Mouse (Mus musculus) E14TG2a.4 (cell line): Measurements from ENCODE around the gene Snx21.

Experiments used
- H3K27me3 ChIP-seq: 2 replicates; pipeline ENCODE4 v1.6.1; 2014; ENCODE audit warnings: low read length, control low read depth; ENCODE audit not compliant: insufficient read depth
- H3K36me3 ChIP-seq: 2 replicates; pipeline ENCODE4 v1.6.1; 2014; ENCODE audit warnings: low read length, control low read depth; ENCODE audit not compliant: insufficient read depth
- H3K4me1 ChIP-seq: replicated peaks from 2 replicates; pipeline ENCODE4 v1.6.1; 2014; ENCODE audit warnings: low read depth, low read length, control low read depth
- H3K4me3 ChIP-seq: replicated peaks from 2 replicates; pipeline ENCODE4 v1.5.1; 2014; ENCODE audit warnings: mild to moderate bottlenecking, low read length
- H3K9me3 ChIP-seq: 2 replicates; pipeline ENCODE4 v1.6.1; 2014; ENCODE audit warnings: low read length, control low read depth
- CTCF ChIP-seq: conservative IDR thresholded peaks from 2 replicates; pipeline ENCODE4 v1.5.1; 2014; ENCODE audit warnings: low read length
- NANOG ChIP-seq: IDR thresholded peaks from 2 replicates; pipeline ENCODE4 v1.6.1; 2014; ENCODE audit warnings: borderline replicate concordance, low read length, mixed read lengths
- POU5F1 ChIP-seq: IDR thresholded peaks from 2 replicates; pipeline ENCODE4 v1.6.1; 2014; ENCODE audit warnings: low read length, borderline replicate concordance

The Snx21 gene

DNA sequence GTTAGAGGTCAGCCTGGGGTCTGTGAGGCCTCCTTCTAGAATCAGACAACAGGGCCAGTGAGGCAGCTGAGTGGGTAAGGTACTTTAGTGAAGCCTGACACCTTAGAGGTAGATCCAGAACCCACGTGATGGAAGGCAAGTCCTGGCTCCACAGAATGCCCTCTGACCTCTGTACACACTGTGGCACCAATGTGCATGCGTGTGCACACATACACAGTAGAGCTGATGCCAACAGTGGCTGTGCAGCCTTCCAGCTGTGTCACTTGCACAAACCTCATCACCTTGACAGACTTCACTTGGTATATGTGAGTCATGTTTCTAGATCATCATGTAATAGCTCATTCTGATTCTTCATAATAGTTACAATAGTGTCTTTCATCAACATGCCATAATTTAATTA is 33.2 kb upstream of the Snx21 start:
- TF ChIP-seq NANOG, result no peak
- TF ChIP-seq CTCF, result no peak
- no peak for TF ChIP-seq POU5F1
- Histone ChIP-seq H3K27me3 (no peaks in the 10 kb centered on the region), H3K36me3 (peaks cover 100% of the 10 kb centered on the region), H3K4me3 (no peak overlapping the region), H3K4me1 (peaks cover 34% of the 10 kb centered on the region), H3K9me3 (no peaks in the 10 kb centered on the region)

- peaks cover 100% of the 10 kb centered on the region for H3K36me3 ChIP-seq
- H3K4me1 ChIP-seq, result peaks cover 31% of the 10 kb centered on the region
- no peaks in the 10 kb centered on the region for H3K27me3 ChIP-seq
- no peaks in the 10 kb centered on the region for H3K9me3 ChIP-seq
- TF ChIP-seq POU5F1, result no peak
- TF ChIP-seq NANOG, result no peak
- no peak for TF ChIP-seq CTCF
- H3K4me3 ChIP-seq, result no peak overlapping the region
Observed at GRCm38 (mm10) chr2:164754105-164754504, 31.5 kb upstream of the Snx21 start.

DNA sequence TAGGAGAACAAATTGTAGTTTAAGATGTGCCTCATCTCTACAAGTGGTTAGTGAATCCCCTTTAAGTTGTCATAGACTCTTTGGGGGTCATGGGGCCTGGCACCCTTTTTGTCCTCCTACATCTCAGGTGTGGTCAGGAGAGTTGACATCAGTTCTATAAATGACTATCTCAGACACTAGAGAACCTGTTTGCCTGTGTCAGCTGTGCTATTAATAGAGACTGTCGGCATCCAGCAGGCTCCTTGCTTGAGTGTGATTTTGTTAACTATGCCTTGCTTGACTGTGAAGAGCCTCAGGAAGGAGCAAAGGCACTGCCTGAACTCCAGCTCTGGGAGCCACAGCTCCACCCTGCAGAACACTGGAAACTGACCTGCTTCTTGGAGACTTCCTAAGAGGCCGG is 30.8 kb upstream of the Snx21 start:
- Histone ChIP-seq H3K36me3 (peaks cover 100% of the 10 kb centered on the region), H3K27me3 (no peaks in the 10 kb centered on the region), H3K4me1 (peaks cover 31% of the 10 kb centered on the region), H3K4me3 (no peak overlapping the region), H3K9me3 (no peaks in the 10 kb centered on the region)
- TF ChIP-seq NANOG (no peak), CTCF (no peak), POU5F1 (no peak)

GRCm38 (mm10) chr2:164757841-164758240 is 27.8 kb upstream of the Snx21 start:
- no peak overlapping the region for H3K4me3 ChIP-seq
- TF ChIP-seq POU5F1 (no peak), CTCF (no peak), NANOG (no peak)

DNA sequence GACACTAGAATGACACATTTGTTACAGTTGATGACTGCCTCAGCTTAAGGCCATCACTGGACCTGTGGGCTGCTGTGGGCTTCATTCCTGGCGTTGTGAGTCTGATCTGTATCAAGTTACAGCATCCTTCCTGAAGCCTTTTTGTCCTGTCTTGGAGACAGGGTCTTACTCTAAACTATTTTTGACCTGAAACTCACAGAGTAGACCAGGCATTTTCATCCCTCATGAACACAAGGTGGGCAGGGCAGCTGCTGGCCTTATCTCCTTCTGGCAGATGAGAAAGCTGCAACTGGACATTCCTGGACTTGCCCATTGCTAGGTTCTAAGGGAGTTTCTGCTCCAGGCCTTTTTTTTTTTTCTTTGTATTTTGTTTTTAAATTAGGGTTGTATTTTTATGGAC is 26.9 kb upstream of the Snx21 start:
- Histone ChIP-seq H3K36me3 (peaks cover 100% of the 10 kb centered on the region), H3K4me3 (no peak overlapping the region), H3K4me1 (peaks cover 60% of the 10 kb centered on the region), H3K9me3 (no peaks in the 10 kb centered on the region), H3K27me3 (no peaks in the 10 kb centered on the region)
- TF ChIP-seq POU5F1 (no peak), NANOG (no peak), CTCF (no peak)

More at GRCm38 (mm10) chr2:164757841-164758240, 27.8 kb upstream of the Snx21 start:
- peaks cover 100% of the 10 kb centered on the region for H3K36me3 ChIP-seq
- H3K4me1 ChIP-seq, result peaks cover 52% of the 10 kb centered on the region
- no peaks in the 10 kb centered on the region for H3K9me3 ChIP-seq
- H3K27me3 ChIP-seq, result no peaks in the 10 kb centered on the region

DNA sequence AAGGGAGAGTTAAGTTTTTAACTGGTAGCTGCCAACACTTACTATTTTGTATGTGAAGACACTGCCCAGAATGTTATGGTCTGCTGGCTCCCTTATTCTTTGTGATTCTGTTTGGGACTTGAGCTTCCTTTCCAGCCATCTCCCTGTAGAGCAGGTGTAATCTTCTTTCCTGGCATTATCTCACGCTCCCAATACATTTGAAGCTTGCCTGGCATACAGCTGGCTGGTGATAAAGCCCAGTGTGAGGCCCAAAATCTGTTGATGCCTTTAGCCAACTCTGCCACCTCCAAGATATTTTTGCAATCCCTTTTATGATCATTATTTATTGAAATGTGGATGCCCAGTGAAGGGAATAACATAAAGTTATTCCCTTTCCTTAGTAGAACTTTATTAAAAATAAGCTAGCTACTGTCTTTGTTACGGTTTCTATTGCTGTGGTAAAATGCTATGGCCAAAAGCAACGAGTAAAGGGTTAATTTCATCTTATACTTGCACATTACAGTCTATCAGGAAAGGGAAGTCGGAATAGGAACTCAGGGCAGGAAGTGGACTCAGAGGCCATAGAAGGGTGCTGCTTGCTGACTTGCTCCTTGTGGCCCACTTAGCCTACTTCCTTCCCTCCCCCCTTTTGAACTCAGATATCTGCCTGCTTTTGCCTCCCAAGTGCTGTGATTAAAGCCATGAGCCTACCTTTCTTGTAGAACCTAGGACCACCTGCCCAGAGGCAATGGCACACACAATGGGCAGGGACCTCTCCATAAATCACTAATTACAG is 25.4 kb upstream of the Snx21 start:
- Histone ChIP-seq H3K4me3 (no peak overlapping the region), H3K9me3 (no peaks in the 10 kb centered on the region), H3K27me3 (no peaks in the 10 kb centered on the region), H3K4me1 (peaks cover 70% of the 10 kb centered on the region), H3K36me3 (peaks cover 96% of the 10 kb centered on the region)
- TF ChIP-seq POU5F1 (no peak), NANOG (no peak), CTCF (no peak)

DNA sequence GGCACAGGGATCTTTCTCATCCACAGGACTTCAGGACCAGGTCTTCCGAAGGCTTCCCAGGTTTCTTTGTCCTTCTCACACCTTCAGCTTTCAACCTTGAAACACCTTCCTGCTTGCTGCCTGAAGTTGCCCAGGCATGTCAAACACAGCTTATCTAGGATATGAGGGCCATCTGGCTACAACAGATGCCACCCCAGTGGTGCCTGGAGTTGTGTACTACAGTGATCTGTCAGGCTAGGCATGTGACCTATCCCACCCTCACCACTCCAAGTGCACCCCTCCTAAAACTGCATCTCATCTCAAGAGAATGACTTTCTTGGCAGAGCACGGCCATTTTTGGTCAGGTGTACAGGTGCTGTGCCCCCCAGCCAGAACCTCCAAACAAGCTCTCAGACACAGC is 24.1 kb upstream of the Snx21 start:
- TF ChIP-seq CTCF (no peak), POU5F1 (no peak), NANOG (no peak; the same call in 1 of the 2 replicates)
- peaks cover 96% of the 10 kb centered on the region for H3K36me3 ChIP-seq
- H3K4me1 ChIP-seq, result peaks cover 72% of the 10 kb centered on the region
- H3K27me3 ChIP-seq, result no peaks in the 10 kb centered on the region
- H3K4me3 ChIP-seq, result no peak overlapping the region
- no peaks in the 10 kb centered on the region for H3K9me3 ChIP-seq

GRCm38 (mm10) chr2:164761971-164762370 is 23.7 kb upstream of the Snx21 start:
- Histone ChIP-seq H3K9me3 (no peaks in the 10 kb centered on the region), H3K4me3 (no peak overlapping the region)

GRCm38 (mm10) chr2:164762593-164762992 is 23.0 kb upstream of the Snx21 start:
- Histone ChIP-seq H3K4me3 (no peak overlapping the region), H3K27me3 (no peaks in the 10 kb centered on the region), H3K4me1 (peaks cover 79% of the 10 kb centered on the region), H3K36me3 (peaks cover 96% of the 10 kb centered on the region), H3K9me3 (no peaks in the 10 kb centered on the region)
- TF ChIP-seq POU5F1 (no peak), NANOG (no peak), CTCF (no peak)

More at GRCm38 (mm10) chr2:164761971-164762370, 23.7 kb upstream of the Snx21 start:
- H3K4me1 ChIP-seq, result peaks cover 76% of the 10 kb centered on the region
- H3K36me3 ChIP-seq, result peaks cover 96% of the 10 kb centered on the region
- H3K27me3 ChIP-seq, result no peaks in the 10 kb centered on the region
- TF ChIP-seq CTCF, result no peak
- no peak for TF ChIP-seq POU5F1
- TF ChIP-seq NANOG, result no peak
